21 mouse cellular contexts compared by ENCODE assay signal in the genomic region with DNA sequence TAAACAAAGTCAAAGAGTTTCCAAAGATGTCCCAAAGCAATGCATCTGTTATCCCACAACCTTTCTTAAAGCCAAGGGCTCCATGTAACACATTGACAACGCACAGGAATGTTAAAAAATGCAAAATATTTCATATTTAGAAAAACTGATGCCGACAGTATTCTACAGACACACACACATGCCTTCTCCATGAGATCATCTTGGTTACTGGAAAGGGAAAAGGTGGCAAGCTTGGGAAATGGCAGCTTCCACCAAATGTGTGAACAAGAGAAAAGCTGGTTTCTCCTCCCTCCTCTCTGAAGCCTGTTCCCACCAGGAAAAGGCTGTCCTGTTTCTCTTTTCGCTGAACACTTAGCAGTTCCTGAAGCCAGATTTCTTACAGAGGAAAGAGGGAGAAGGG. TPM values are rescaled to one million over a fixed set of nuclear protein-coding genes. Genes with fewer than 3 reads are reported as not detected.
DNase-seq lines count a peak whose midpoint lies in the region; TF ChIP-seq lines count a peak whose summit lies in the region.
"Had no signal": no experiment of that assay in that cellular context is flagged by ENCODE, and none has a peak within 500 bp of the region (broad histone marks: within the 10 kb centered on the region; RNA-seq: fewer than 3 reads in every experiment).

No protein-coding gene starts in this region.

- peak; percentile 30 for DNase-seq in heart, adult 11 months
- DNase-seq in heart, adult 2 months = no peak
- DNase-seq in 3T3-L1 (ENCODE audit: low read depth, low spot score) (peak; percentile 61), NIH3T3 (ENCODE audit: low read depth) (peak; percentile 46)
- no peak for DNase-seq in thymus, postnatal 14 days
- DNase-seq in adrenal gland, postnatal 25 days = no peak
- DNase-seq: adrenal gland, adult 8-10 months; cerebellum, adult 9-11 months; gastrocnemius, postnatal 14 days; kidney, postnatal 25 days; liver, embryonic 13.5 days; lung, embryonic 14.5 days; right cerebral cortex, postnatal 4 days; thymus, postnatal 25 days had no signal

- no peak for TF ChIP-seq CTCF in heart, adult 2 months (IDR thresholded peaks at IDR 0.05)
- no peak for TF ChIP-seq CTCF in embryonic fibroblast, embryonic 13.5 days (IDR thresholded peaks at IDR 0.05; ENCODE audit: borderline replicate concordance, insufficient read depth, low read length)

- TF ChIP-seq POLR2A in heart, adult 2 months (IDR thresholded peaks at IDR 0.05; ENCODE audit: insufficient read depth, low read depth, low read length) = no peak
- TF ChIP-seq POLR2A in embryonic fibroblast, embryonic 13.5 days (IDR thresholded peaks at IDR 0.05; ENCODE audit: low read depth, low read length) = no peak

- TF ChIP-seq EP300 in heart, adult 2 months (IDR thresholded peaks at IDR 0.05; ENCODE audit: insufficient read depth, low read depth, low read length) = no peak

- H3K4me1 ChIP-seq in heart, adult 2 months (ENCODE audit: control insufficient read depth, insufficient read depth, low read length) = no peaks in the 10 kb centered on the region
- peaks cover 10% of the 10 kb centered on the region for H3K4me1 ChIP-seq in embryonic fibroblast, embryonic 13.5 days (ENCODE audit: control insufficient read depth, insufficient read depth, low read length)
- H3K4me1 ChIP-seq: hindbrain, embryonic 12.5 days; midbrain, embryonic 13.5 days had no signal

- no peak overlapping the region for H3K9ac ChIP-seq in heart, adult 2 months (ENCODE audit: low read depth, low read length)
- H3K9ac ChIP-seq: hindbrain, embryonic 12.5 days; liver, embryonic 13.5 days; lung, embryonic 14.5 days; midbrain, embryonic 13.5 days had no signal

- no peak overlapping the region for H3K4me3 ChIP-seq in heart, adult 2 months
- H3K4me3 ChIP-seq in embryonic fibroblast, embryonic 13.5 days (ENCODE audit: insufficient read depth, low read length) = no peak overlapping the region
- H3K4me3 ChIP-seq: hindbrain, embryonic 12.5 days; layer of hippocampus, adult 2 months; liver, embryonic 13.5 days; midbrain, embryonic 13.5 days had no signal

- H3K27ac ChIP-seq in heart, adult 2 months = no peak overlapping the region
- peak overlapping the region; percentile 84 for H3K27ac ChIP-seq in embryonic fibroblast, embryonic 13.5 days (ENCODE audit: insufficient read depth, low read length)
- H3K27ac ChIP-seq: hindbrain, embryonic 12.5 days; layer of hippocampus, adult 2 months; liver, embryonic 13.5 days; midbrain, embryonic 13.5 days had no signal

- 32% methylated on average over 3 of the region's 3 CpGs for WGBS in heart, adult 2 months

- no peaks in the 10 kb centered on the region for H3K79me2 ChIP-seq in heart, adult 2 months (replicated peaks; ENCODE audit: control insufficient read depth, insufficient read depth, low read length)

- H3K27me3 ChIP-seq in heart, adult 2 months (ENCODE audit: control insufficient read depth, insufficient read depth, low read length) = no peaks in the 10 kb centered on the region
- H3K27me3 ChIP-seq: hindbrain, embryonic 12.5 days; midbrain, embryonic 13.5 days had no signal

- H3K36me3 ChIP-seq in heart, adult 2 months (ENCODE audit: control insufficient read depth, insufficient read depth, low read length) = no peaks in the 10 kb centered on the region
- H3K36me3 ChIP-seq: hindbrain, embryonic 12.5 days; liver, embryonic 13.5 days; midbrain, embryonic 13.5 days had no signal

- intact Hi-C loops in heart, adult 2 months (cut with DNase I) = no loop called here

RNA-seq across cellular contexts. Expression of gene C1ql3, which starts 27.2 kb away (rescaled TPM):
- total RNA-seq in heart, adult 2 months (2021) = not detected
- not detected in 2 replicates for polyA plus RNA-seq in heart, adult 2 months (2012; rRNA removed)
- polyA plus RNA-seq in embryonic fibroblast, embryonic 13.5 days (2011; ENCODE audit: insufficient read length, low read depth, missing spikeins) = 4.5 and 7.2 TPM in 2 replicates
- total RNA-seq in adrenal gland, postnatal 25 days (2021) = not detected in 2 replicates
- total RNA-seq: megakaryocyte, adult 5-6 weeks; monocyte, adult 5-6 weeks; neutrophil, adult 5-6 weeks had no signal
- polyA plus RNA-seq: lung, embryonic 14.5 days had no signal

Comparison
In these comparisons a context has a peak if more than half of its experiments do, and no peak if none do; other contexts are left out.
1. DNase-seq: peak in heart, adult 11 months (single experiment), 3T3-L1 (single experiment) and NIH3T3 (single experiment); none in heart, adult 2 months (0 of 2), thymus, postnatal 14 days (single experiment) and adrenal gland, postnatal 25 days (single experiment).